Comparison of ENCODE assay signal across 24 mouse cellular contexts in the genomic region with DNA sequence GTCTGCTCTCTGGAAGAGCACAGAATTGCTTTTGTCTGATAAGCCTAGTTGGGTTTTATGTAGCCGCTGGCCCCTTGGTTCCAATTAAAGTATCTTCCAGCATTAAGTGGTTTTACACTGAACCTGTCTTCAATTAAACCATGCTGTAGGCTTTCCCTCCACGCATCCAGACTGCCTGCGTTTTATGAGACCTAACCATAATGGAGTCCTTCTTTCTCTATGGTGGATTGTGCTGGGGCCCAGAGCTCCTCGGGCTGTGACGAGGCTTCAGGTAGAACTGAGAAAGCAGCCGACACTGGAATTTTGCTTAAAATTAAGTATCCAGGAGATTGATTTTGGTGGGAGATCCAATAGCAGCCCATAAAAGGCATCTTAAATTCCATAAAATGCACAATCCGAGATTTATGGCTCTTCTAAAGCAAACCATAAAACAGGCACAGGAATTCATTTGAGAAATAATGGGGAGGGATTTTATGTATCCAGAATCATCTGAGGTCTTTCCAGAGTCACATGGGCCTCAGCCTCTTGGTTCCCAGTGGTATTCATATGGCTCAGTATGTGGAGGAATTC.
A peak's percentile ranks its signal among the peaks of the same experiment; 100 is the strongest.
DNase-seq lines count a peak whose midpoint lies in the region; ATAC-seq and TF ChIP-seq lines count a peak whose summit lies in the region.
"Had no signal": no experiment of that assay in that cellular context is flagged by ENCODE, and none has a peak within 500 bp of the region (broad histone marks: within the 10 kb centered on the region; RNA-seq: fewer than 3 reads in every experiment).

No protein-coding gene starts in this region.

- H3K27me3 ChIP-seq in embryonic facial prominence, embryonic 11.5 days (ENCODE audit: control insufficient read depth, insufficient read depth, low read length): no peaks in the 10 kb centered on the region
- 0 out of 2 replicates have a peak, but pooled peaks cover 3% of the 10 kb centered on the region for H3K27me3 ChIP-seq in embryonic facial prominence, embryonic 10.5 days (replicated peaks; ENCODE audit: low read depth, poor library complexity, severe bottlenecking)
- H3K27me3 ChIP-seq in limb, embryonic 10.5 days (ENCODE audit: low read depth, poor library complexity, severe bottlenecking): peaks cover 27% of the 10 kb centered on the region
- H3K27me3 ChIP-seq in limb, embryonic 14.5 days (ENCODE audit: control insufficient read depth, insufficient read depth, low read length): no peaks in the 10 kb centered on the region
- H3K27me3 ChIP-seq: hindbrain, embryonic 12.5 days had no signal

- intact Hi-C loops in left cerebral cortex, adult 2 months (cut with DNase I): loop anchor here (10.0 kb wide), 1 partner anchor 374 kb away; a partner anchor contains a TSS

- no peak for TF ChIP-seq CTCF in left cerebral cortex, adult 2 months (IDR thresholded peaks at IDR 0.05)

- no peak overlapping the region for H3K4me2 ChIP-seq in embryonic facial prominence, embryonic 11.5 days (ENCODE audit: low read depth, low read length)
- no peak overlapping the region for H3K4me2 ChIP-seq in limb, embryonic 14.5 days (replicated peaks; ENCODE audit: low read depth, low read length, severe bottlenecking)
- H3K4me2 ChIP-seq: embryonic facial prominence, embryonic 13.5 days; hindbrain, embryonic 12.5 days had no signal

- peak; percentile 14 for DNase-seq in embryonic facial prominence, embryonic 11.5 days (ENCODE audit: low spot score)
- DNase-seq in embryonic facial prominence, embryonic 10.5 days (ENCODE audit: low spot score): no peak
- DNase-seq in limb, embryonic 10.5 days (ENCODE audit: low spot score): no peak
- peak; percentile 52 for DNase-seq in limb, embryonic 14.5 days (ENCODE audit: low spot score)
- DNase-seq in adrenal gland, adult (ENCODE audit: inconsistent age in 2 of 2, low spot score in 1 of 2): no peak
- DNase-seq in left cerebral cortex, adult 2 months (ENCODE audit: extremely low spot score in 1 of 2, low spot score in 2 of 2): no peak
- DNase-seq in spleen, postnatal 10 days (ENCODE audit: low spot score in 2 of 2): no peak
- DNase-seq: adrenal gland, postnatal 10 days; B cell, adult 2 months; cerebellum, adult 11 months; cerebellum, adult 8-10 months; cerebellum, postnatal 14 days; embryo, embryonic 11 days; gastrocnemius, postnatal 10 days; heart, adult 18-20 months; heart, postnatal 10 days; heart, postnatal 4 days had no signal

- no peak for ATAC-seq in embryonic facial prominence, embryonic 11.5 days (replicated peaks; ENCODE audit: insufficient number of reproducible peaks, low FRiP score, low TSS enrichment, low read depth)
- ATAC-seq in limb, embryonic 14.5 days (ENCODE audit: low FRiP score, low read depth): peak; percentile 76
- ATAC-seq: CD4-positive, CD25-positive, alpha-beta regulatory T cell, adult 4 months; forebrain, embryonic 14.5 days; hindbrain, embryonic 16.5 days had no signal

- H3K4me3 ChIP-seq in embryonic facial prominence, embryonic 11.5 days (ENCODE audit: low read depth, low read length): no peak overlapping the region
- H3K4me3 ChIP-seq in embryonic facial prominence, embryonic 10.5 days: no peak overlapping the region
- H3K4me3 ChIP-seq in limb, embryonic 10.5 days: no peak overlapping the region
- H3K4me3 ChIP-seq in limb, embryonic 14.5 days (replicated peaks; ENCODE audit: low read length): no peak overlapping the region
- H3K4me3 ChIP-seq in left cerebral cortex, adult 2 months: no peak overlapping the region
- H3K4me3 ChIP-seq: embryonic facial prominence, embryonic 13.5 days; heart, embryonic 10.5 days; hindbrain, embryonic 12.5 days had no signal

- 63% methylated on average over 7 of the region's 7 CpGs for WGBS in embryonic facial prominence, embryonic 11.5 days
- WGBS in embryonic facial prominence, embryonic 10.5 days: 69% methylated on average over 7 of the region's 7 CpGs
- 38% methylated on average over 7 of the region's 7 CpGs for WGBS in limb, embryonic 10.5 days
- 15% methylated on average over 7 of the region's 7 CpGs for WGBS in limb, embryonic 14.5 days

- no peak overlapping the region for H3K27ac ChIP-seq in embryonic facial prominence, embryonic 11.5 days (replicated peaks; ENCODE audit: low read depth, low read length)
- H3K27ac ChIP-seq in embryonic facial prominence, embryonic 10.5 days (replicated peaks): no peak overlapping the region
- peak overlapping the region; percentile 70 for H3K27ac ChIP-seq in limb, embryonic 10.5 days
- no peak overlapping the region for H3K27ac ChIP-seq in limb, embryonic 14.5 days (replicated peaks; ENCODE audit: low read depth, low read length)
- no peak overlapping the region for H3K27ac ChIP-seq in left cerebral cortex, adult 2 months
- H3K27ac ChIP-seq: embryonic facial prominence, embryonic 13.5 days; heart, embryonic 10.5 days; hindbrain, embryonic 12.5 days had no signal

- no peaks in the 10 kb centered on the region for H3K4me1 ChIP-seq in embryonic facial prominence, embryonic 11.5 days (ENCODE audit: control insufficient read depth, insufficient read depth, low read length)
- H3K4me1 ChIP-seq in embryonic facial prominence, embryonic 10.5 days: peaks cover 8% of the 10 kb centered on the region
- H3K4me1 ChIP-seq in limb, embryonic 10.5 days: peaks cover 61% of the 10 kb centered on the region
- peaks cover 40% of the 10 kb centered on the region for H3K4me1 ChIP-seq in limb, embryonic 14.5 days (ENCODE audit: control insufficient read depth, insufficient read depth, low read length)
- H3K4me1 ChIP-seq: heart, embryonic 10.5 days; hindbrain, embryonic 12.5 days had no signal

- no peaks in the 10 kb centered on the region for H3K36me3 ChIP-seq in embryonic facial prominence, embryonic 11.5 days (replicated peaks; ENCODE audit: control insufficient read depth, insufficient read depth, low read depth, low read length)
- H3K36me3 ChIP-seq in embryonic facial prominence, embryonic 10.5 days (replicated peaks): no peaks in the 10 kb centered on the region
- no peaks in the 10 kb centered on the region for H3K36me3 ChIP-seq in limb, embryonic 10.5 days
- no peaks in the 10 kb centered on the region for H3K36me3 ChIP-seq in limb, embryonic 14.5 days (ENCODE audit: control insufficient read depth, insufficient read depth, low read length)
- H3K36me3 ChIP-seq: embryonic facial prominence, embryonic 13.5 days; G1E; heart, embryonic 10.5 days; hindbrain, embryonic 12.5 days had no signal

- TF ChIP-seq POLR2A in limb, embryonic 14.5 days (IDR thresholded peaks at IDR 0.05; ENCODE audit: borderline replicate concordance, extremely low read depth, insufficient read depth, insufficient read length): no peak

- no peak overlapping the region for H3K9ac ChIP-seq in embryonic facial prominence, embryonic 11.5 days (replicated peaks; ENCODE audit: low read length)
- H3K9ac ChIP-seq in limb, embryonic 14.5 days (ENCODE audit: low read depth, low read length, severe bottlenecking): no peak overlapping the region
- H3K9ac ChIP-seq: embryonic facial prominence, embryonic 13.5 days; hindbrain, embryonic 12.5 days had no signal

- H3K9me3 ChIP-seq in embryonic facial prominence, embryonic 11.5 days (replicated peaks; ENCODE audit: control insufficient read depth, low read length): no peaks in the 10 kb centered on the region
- no peaks in the 10 kb centered on the region for H3K9me3 ChIP-seq in embryonic facial prominence, embryonic 10.5 days
- no peaks in the 10 kb centered on the region for H3K9me3 ChIP-seq in limb, embryonic 10.5 days (replicated peaks)
- H3K9me3 ChIP-seq in limb, embryonic 14.5 days (ENCODE audit: control insufficient read depth, low read length): no peaks in the 10 kb centered on the region
- H3K9me3 ChIP-seq: embryonic facial prominence, embryonic 13.5 days; G1E; heart, embryonic 10.5 days; hindbrain, embryonic 12.5 days had no signal

Comparison
In these comparisons a context has a peak if more than half of its experiments do, and no peak if none do; other contexts are left out.
1. DNase-seq: peak in embryonic facial prominence, embryonic 11.5 days (single experiment) and limb, embryonic 14.5 days (single experiment); none in embryonic facial prominence, embryonic 10.5 days (single experiment), limb, embryonic 10.5 days (single experiment), adrenal gland, adult (0 of 2), left cerebral cortex, adult 2 months (0 of 2) and spleen, postnatal 10 days (0 of 2).